Mouse (Mus musculus): ENCODE data around the gene Klhl10. TPM values are rescaled to one million over a fixed set of nuclear protein-coding genes. Genes with fewer than 3 reads are reported as not detected.

The Klhl10 gene
- total and polyA plus RNA-seq, 2 experiments from 2014 or later, result 0.22 to 0.65 TPM

DNA sequence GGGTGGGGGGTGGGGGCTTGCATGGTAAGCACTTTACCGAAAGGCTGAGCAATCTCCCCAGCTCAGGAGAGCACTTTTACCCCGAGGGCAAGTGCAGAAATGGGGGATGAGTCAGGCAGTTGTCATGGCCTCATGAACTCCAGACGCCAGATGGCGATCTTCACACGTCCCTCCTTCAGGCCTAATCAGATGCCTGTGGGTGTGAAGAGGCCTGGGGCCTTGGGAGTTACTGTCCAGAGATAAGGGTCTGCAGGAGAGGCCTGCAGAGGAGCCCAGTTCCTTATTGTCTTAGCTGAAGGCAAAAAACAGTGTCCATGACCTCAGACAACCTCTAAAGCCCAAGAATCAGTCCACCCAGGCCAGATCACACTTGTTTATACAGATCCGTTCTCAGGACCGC lies 15.9 kb upstream of the Klhl10 start:
- peak; percentile 71 for TF ChIP-seq CTCF (IDR thresholded peaks at IDR 0.05)
- H3K4me2 ChIP-seq (ENCODE audit: low read depth, low read length, poor library complexity, severe bottlenecking), result no peak overlapping the region
- H3K36me3 ChIP-seq (ENCODE audit: insufficient read depth, low read length), result peaks cover 7% of the 10 kb centered on the region
- H3K4me1 ChIP-seq (ENCODE audit: insufficient read depth, low read length), result no peaks in the 10 kb centered on the region
- H3K9ac ChIP-seq (replicated peaks; ENCODE audit: low read length, poor library complexity, severe bottlenecking), result no peak overlapping the region
- ATAC-seq (ENCODE audit: low FRiP score), result no peak
- 35% methylated on average over 7 of the region's 7 CpGs for WGBS
- DNase-seq (ENCODE audit: low spot score), result peak; percentile 69
- no peak overlapping the region for H3K4me3 ChIP-seq (ENCODE audit: low read depth, low read length)
- H3K9me3 ChIP-seq (ENCODE audit: low read length), result no peaks in the 10 kb centered on the region
- no peaks in the 10 kb centered on the region for H3K27me3 ChIP-seq (ENCODE audit: insufficient read depth, low read length)
- no peak overlapping the region for H3K27ac ChIP-seq (ENCODE audit: low read depth, low read length)

DNA sequence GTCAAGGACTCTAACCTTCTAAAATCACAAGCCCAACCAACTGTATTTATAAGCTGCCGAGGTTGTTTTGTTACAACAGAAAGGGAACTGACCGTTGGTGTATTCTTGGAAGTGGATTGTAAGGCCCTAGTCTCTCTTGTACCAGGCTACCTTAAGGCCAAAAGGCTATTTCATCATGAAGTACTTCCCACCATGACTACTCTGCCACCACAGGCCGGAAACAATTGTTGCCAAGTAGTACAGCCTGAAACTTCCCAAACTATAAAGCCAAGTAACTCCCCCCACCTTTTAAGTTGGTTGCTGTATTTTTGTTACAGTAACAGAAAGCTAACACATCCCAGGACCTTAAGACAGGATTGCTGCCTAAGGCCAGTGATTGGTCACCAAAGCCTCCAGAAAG lies 14.9 kb upstream of the Klhl10 start:
- Histone ChIP-seq H3K9me3 (ENCODE audit: low read length) (no peaks in the 10 kb centered on the region), H3K27me3 (ENCODE audit: insufficient read depth, low read length) (no peaks in the 10 kb centered on the region), H3K4me2 (ENCODE audit: low read depth, low read length, poor library complexity, severe bottlenecking) (no peak overlapping the region), H3K4me3 (ENCODE audit: low read depth, low read length) (no peak overlapping the region), H3K4me1 (ENCODE audit: insufficient read depth, low read length) (no peaks in the 10 kb centered on the region), H3K27ac (ENCODE audit: low read depth, low read length) (no peak overlapping the region), H3K36me3 (ENCODE audit: insufficient read depth, low read length) (peaks cover 10% of the 10 kb centered on the region), H3K9ac (replicated peaks; ENCODE audit: low read length, poor library complexity, severe bottlenecking) (no peak overlapping the region)
- TF ChIP-seq CTCF (IDR thresholded peaks at IDR 0.05), result no peak
- no peak for DNase-seq (ENCODE audit: low spot score)
- no peak for ATAC-seq (ENCODE audit: low FRiP score)
- WGBS, result 89% methylated on average over 3 of the region's 3 CpGs

DNA sequence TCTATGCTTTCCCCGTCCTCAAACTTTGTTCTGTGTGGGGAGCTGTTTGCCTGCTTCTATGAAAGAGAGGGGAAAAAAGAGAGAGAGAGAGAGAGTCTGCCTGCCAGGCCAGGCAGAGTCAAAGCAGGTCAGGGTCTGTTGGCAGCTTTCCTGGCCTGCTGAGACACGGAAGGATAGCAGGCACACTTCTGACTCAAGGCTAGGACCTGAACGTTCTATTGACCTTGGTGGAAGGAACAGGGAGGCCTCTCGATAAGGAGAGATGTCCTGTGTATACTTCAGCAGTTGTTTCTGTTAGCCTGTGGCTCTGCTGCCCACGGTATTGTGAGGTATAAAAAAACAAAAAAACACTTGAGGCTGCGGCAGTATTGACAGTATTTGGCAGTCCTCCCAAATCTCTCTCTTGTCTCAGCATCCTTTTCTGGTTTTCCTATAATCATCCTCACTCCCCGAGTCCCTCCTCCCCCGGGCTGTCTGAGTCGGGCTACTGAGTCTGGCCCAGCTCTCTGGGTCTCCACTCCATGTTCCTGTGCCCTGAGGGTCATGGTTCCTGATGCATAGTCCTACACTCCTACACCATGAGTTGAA lies 13.0 kb upstream of the Klhl10 start:
- H3K9ac ChIP-seq (replicated peaks; ENCODE audit: low read length, poor library complexity, severe bottlenecking), result no peak overlapping the region
- TF ChIP-seq CTCF (IDR thresholded peaks at IDR 0.05), result no peak
- H3K27me3 ChIP-seq (ENCODE audit: insufficient read depth, low read length), result no peaks in the 10 kb centered on the region
- peak; percentile 47 for DNase-seq (ENCODE audit: low spot score)
- ATAC-seq (ENCODE audit: low FRiP score), result no peak
- no peaks in the 10 kb centered on the region for H3K9me3 ChIP-seq (ENCODE audit: low read length)
- no peak overlapping the region for H3K4me2 ChIP-seq (ENCODE audit: low read depth, low read length, poor library complexity, severe bottlenecking)
- H3K4me1 ChIP-seq (ENCODE audit: insufficient read depth, low read length), result no peaks in the 10 kb centered on the region
- H3K36me3 ChIP-seq (ENCODE audit: insufficient read depth, low read length), result peaks cover 10% of the 10 kb centered on the region
- H3K27ac ChIP-seq (ENCODE audit: low read depth, low read length), result no peak overlapping the region
- 58% methylated on average over 9 of the region's 9 CpGs for WGBS
- no peak overlapping the region for H3K4me3 ChIP-seq (ENCODE audit: low read depth, low read length)

DNA sequence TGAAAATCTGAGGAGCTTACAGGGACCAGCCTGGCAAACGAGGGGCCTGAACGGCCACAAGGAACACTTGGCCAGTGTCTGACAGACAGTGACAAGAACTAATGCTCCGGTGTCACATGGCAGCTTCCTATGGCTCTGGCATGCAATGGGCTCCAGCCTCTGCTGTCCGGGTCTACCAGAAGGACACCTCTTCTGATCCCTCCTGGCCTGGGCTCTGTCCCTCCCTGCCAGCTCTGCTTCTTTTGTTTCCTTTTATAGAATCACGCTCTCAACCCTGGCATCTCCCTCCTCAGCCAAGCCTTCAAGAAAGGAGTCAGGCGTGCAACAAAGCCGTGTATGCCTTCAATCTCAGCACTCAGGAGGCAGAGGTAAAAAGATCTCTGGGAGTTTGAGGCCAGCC lies 11.7 kb upstream of the Klhl10 start:
- Histone ChIP-seq H3K4me1 (ENCODE audit: insufficient read depth, low read length) (no peaks in the 10 kb centered on the region), H3K9me3 (ENCODE audit: low read length) (no peaks in the 10 kb centered on the region), H3K36me3 (ENCODE audit: insufficient read depth, low read length) (peaks cover 13% of the 10 kb centered on the region), H3K27me3 (ENCODE audit: insufficient read depth, low read length) (no peaks in the 10 kb centered on the region), H3K4me2 (ENCODE audit: low read depth, low read length, poor library complexity, severe bottlenecking) (no peak overlapping the region), H3K4me3 (ENCODE audit: low read depth, low read length) (no peak overlapping the region), H3K9ac (replicated peaks; ENCODE audit: low read length, poor library complexity, severe bottlenecking) (no peak overlapping the region), H3K27ac (ENCODE audit: low read depth, low read length) (no peak overlapping the region)
- 81% methylated on average over 7 of the region's 7 CpGs for WGBS
- no peak for TF ChIP-seq CTCF (IDR thresholded peaks at IDR 0.05)
- no peak for ATAC-seq (ENCODE audit: low FRiP score)
- no peak for DNase-seq (ENCODE audit: low spot score)

DNA sequence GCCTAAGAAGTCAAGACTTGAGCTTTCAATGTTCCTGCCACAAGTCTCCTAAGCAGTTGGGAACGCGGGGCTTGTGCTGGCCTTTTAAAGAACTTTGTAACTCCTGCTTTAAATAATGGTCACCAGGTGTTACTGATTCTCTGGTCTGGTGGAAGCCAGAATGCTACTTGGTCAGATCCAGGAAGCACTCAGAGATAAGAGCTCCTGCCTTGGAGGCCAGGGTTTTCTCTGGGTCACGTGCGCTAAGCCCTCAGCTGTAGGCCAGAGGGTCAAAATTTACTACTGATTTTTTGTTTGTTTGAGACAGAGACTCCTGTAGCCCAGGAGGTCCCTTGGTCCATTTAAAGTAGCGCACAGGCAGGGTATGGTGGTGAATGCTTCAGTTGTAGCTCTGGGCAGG lies 9.7 kb upstream of the Klhl10 start:
- no peak overlapping the region for H3K4me3 ChIP-seq (ENCODE audit: low read depth, low read length)
- H3K36me3 ChIP-seq (ENCODE audit: insufficient read depth, low read length), result peaks cover 21% of the 10 kb centered on the region
- 97% methylated on average over 5 of the region's 5 CpGs for WGBS
- H3K27me3 ChIP-seq (ENCODE audit: insufficient read depth, low read length), result no peaks in the 10 kb centered on the region
- no peak for DNase-seq (ENCODE audit: low spot score)
- no peak overlapping the region for H3K27ac ChIP-seq (ENCODE audit: low read depth, low read length)
- H3K4me2 ChIP-seq (ENCODE audit: low read depth, low read length, poor library complexity, severe bottlenecking), result no peak overlapping the region
- no peak overlapping the region for H3K9ac ChIP-seq (replicated peaks; ENCODE audit: low read length, poor library complexity, severe bottlenecking)
- H3K9me3 ChIP-seq (ENCODE audit: low read length), result no peaks in the 10 kb centered on the region
- ATAC-seq (ENCODE audit: low FRiP score), result no peak
- no peaks in the 10 kb centered on the region for H3K4me1 ChIP-seq (ENCODE audit: insufficient read depth, low read length)
- TF ChIP-seq CTCF (IDR thresholded peaks at IDR 0.05), result no peak

DNA sequence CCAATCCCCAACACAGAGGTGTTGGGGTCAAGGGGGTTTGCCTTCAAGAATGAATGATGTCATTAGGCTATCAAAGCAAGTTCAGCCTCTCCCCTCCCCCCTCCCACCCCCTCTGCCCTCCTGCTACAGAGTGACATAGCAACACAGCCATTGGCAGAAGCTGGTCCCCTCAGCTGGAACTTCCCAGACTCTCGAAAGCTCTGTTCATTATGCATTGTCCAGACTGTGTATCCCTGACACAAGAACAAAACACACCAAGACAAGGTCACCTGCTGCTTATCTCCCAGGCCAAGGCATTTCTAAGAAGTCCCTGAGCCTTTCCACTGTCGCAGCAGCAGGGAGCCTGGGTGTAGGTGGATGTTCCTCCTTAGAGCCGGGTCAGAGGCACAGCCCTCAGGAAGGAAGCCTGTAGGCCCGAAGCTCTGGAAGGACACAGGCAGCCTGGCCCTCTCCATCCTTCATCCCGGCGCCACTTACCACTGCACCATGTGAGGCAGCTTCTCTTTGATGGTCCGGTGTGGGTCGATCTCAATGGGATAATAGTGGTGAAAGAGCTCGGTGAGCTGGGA lies 6.0 kb upstream of the Klhl10 start:
- DNase-seq (ENCODE audit: low spot score) (no peak), ATAC-seq (ENCODE audit: low FRiP score) (no peak)
- WGBS, result 19% methylated on average over 9 of the region's 9 CpGs
- Histone ChIP-seq H3K4me1 (ENCODE audit: insufficient read depth, low read length) (peaks cover 3% of the 10 kb centered on the region; the same call in 1 of the 2 replicates), H3K4me2 (ENCODE audit: low read depth, low read length, poor library complexity, severe bottlenecking) (no peak overlapping the region), H3K27me3 (ENCODE audit: insufficient read depth, low read length) (no peaks in the 10 kb centered on the region), H3K9ac (replicated peaks; ENCODE audit: low read length, poor library complexity, severe bottlenecking) (no peak overlapping the region), H3K9me3 (ENCODE audit: low read length) (no peaks in the 10 kb centered on the region), H3K36me3 (ENCODE audit: insufficient read depth, low read length) (peaks cover 19% of the 10 kb centered on the region), H3K4me3 (ENCODE audit: low read depth, low read length) (no peak overlapping the region), H3K27ac (ENCODE audit: low read depth, low read length) (no peak overlapping the region)
- no peak for TF ChIP-seq CTCF (IDR thresholded peaks at IDR 0.05)
